Mouse (Mus musculus): Measurements from ENCODE around the gene Art4. TPM values are rescaled to one million over a fixed set of nuclear protein-coding genes. Genes with fewer than 3 reads are reported as not detected.

Art4 gene
- total and polyA plus RNA-seq, 3 experiments: 12.8 to 19.6 (median 16.3) TPM

- 44% methylated on average over 4 of the region's 4 CpGs for WGBS
- intact Hi-C loops (cut with DNase I): no loop called here
- no peak for DNase-seq
- Histone ChIP-seq H3K36me3 (ENCODE audit: control insufficient read depth, insufficient read depth, low read length) (no peaks in the 10 kb centered on the region), H3K27me3 (ENCODE audit: control insufficient read depth, insufficient read depth, low read length) (no peaks in the 10 kb centered on the region), H3K4me1 (ENCODE audit: control insufficient read depth, insufficient read depth, low read length) (peaks cover 1% of the 10 kb centered on the region; the same call in 1 of the 2 replicates), H3K9ac (ENCODE audit: low read depth, low read length) (no peak within 1 kb of the TSS), H3K27ac (no peak within 1 kb of the TSS), H3K4me3 (no peak within 1 kb of the TSS), H3K79me2 (replicated peaks; ENCODE audit: control insufficient read depth, insufficient read depth, low read length) (no peaks in the 10 kb centered on the region)
- TF ChIP-seq CTCF (IDR thresholded peaks at IDR 0.05): no peak
- no peak for TF ChIP-seq EP300 (IDR thresholded peaks at IDR 0.05; ENCODE audit: insufficient read depth, low read depth, low read length)
- no peak for TF ChIP-seq POLR2A (IDR thresholded peaks at IDR 0.05; ENCODE audit: insufficient read depth, low read depth, low read length)
Observed at GRCm38 (mm10) chr6:136835352-136835751, 22.2 kb downstream of the Art4 start, which contains the start of gene Smco3. Smco3 (minus strand) TSS chr6:136835452.

- no peak for TF ChIP-seq CTCF (IDR thresholded peaks at IDR 0.05)
- no peak for TF ChIP-seq EP300 (IDR thresholded peaks at IDR 0.05; ENCODE audit: insufficient read depth, low read depth, low read length)
- no peak for TF ChIP-seq POLR2A (IDR thresholded peaks at IDR 0.05; ENCODE audit: insufficient read depth, low read depth, low read length)
- H3K79me2 ChIP-seq (replicated peaks; ENCODE audit: control insufficient read depth, insufficient read depth, low read length): peaks cover 2% of the 10 kb centered on the region
- DNase-seq: no peak
- H3K27ac ChIP-seq: no peak overlapping the region
- no peak overlapping the region for H3K4me3 ChIP-seq
- 48% methylated on average over 5 of the region's 5 CpGs for WGBS
- no peaks in the 10 kb centered on the region for H3K4me1 ChIP-seq (ENCODE audit: control insufficient read depth, insufficient read depth, low read length)
- H3K36me3 ChIP-seq (ENCODE audit: control insufficient read depth, insufficient read depth, low read length): peaks cover 3% of the 10 kb centered on the region
- H3K9ac ChIP-seq (ENCODE audit: low read depth, low read length): no peak overlapping the region
- H3K27me3 ChIP-seq (ENCODE audit: control insufficient read depth, insufficient read depth, low read length): no peaks in the 10 kb centered on the region
- intact Hi-C loops (cut with DNase I): loop anchor here (2.0 kb wide), 1 partner anchor 21 kb away; no protein-coding TSS in a partner anchor
Observed at GRCm38 (mm10) chr6:136831712-136832111, 25.8 kb downstream of the Art4 start.

- Histone ChIP-seq H3K4me1 (ENCODE audit: control insufficient read depth, insufficient read depth, low read length) (peaks cover 1% of the 10 kb centered on the region), H3K36me3 (ENCODE audit: control insufficient read depth, insufficient read depth, low read length) (peaks cover 9% of the 10 kb centered on the region), H3K27me3 (ENCODE audit: control insufficient read depth, insufficient read depth, low read length) (no peaks in the 10 kb centered on the region), H3K79me2 (replicated peaks; ENCODE audit: control insufficient read depth, insufficient read depth, low read length) (peaks cover 2% of the 10 kb centered on the region), H3K27ac (peak overlapping the region; percentile 86), H3K4me3 (peak overlapping the region; percentile 54), H3K9ac (ENCODE audit: low read depth, low read length) (no peak overlapping the region)
- TF ChIP-seq POLR2A (IDR thresholded peaks at IDR 0.05; ENCODE audit: insufficient read depth, low read depth, low read length) (no peak), CTCF (IDR thresholded peaks at IDR 0.05) (no peak), EP300 (IDR thresholded peaks at IDR 0.05; ENCODE audit: insufficient read depth, low read depth, low read length) (no peak)
- 31% methylated on average over 4 of the region's 4 CpGs for WGBS
- no peak for DNase-seq
- intact Hi-C loops (cut with DNase I): loop anchor here (10.0 kb wide), 1 partner anchor 1814 kb away; the partner anchor contains the start of gene Ddx47
Observed at GRCm38 (mm10) chr6:136828681-136829080, 28.9 kb downstream of the Art4 start.

GRCm38 (mm10) chr6:136827881-136828561, 29.5 kb downstream of the Art4 start, which contains the start of gene Wbp11:
Wbp11 (minus strand) TSS chr6:136828233.
- Histone ChIP-seq H3K4me3 (peak within 1 kb of the TSS; percentile 91), H3K4me1 (ENCODE audit: control insufficient read depth, insufficient read depth, low read length) (peaks cover 1% of the 10 kb centered on the region), H3K9ac (ENCODE audit: low read depth, low read length) (peak within 1 kb of the TSS; percentile 98), H3K79me2 (replicated peaks; ENCODE audit: control insufficient read depth, insufficient read depth, low read length) (peaks cover 2% of the 10 kb centered on the region), H3K27me3 (ENCODE audit: control insufficient read depth, insufficient read depth, low read length) (no peaks in the 10 kb centered on the region), H3K36me3 (ENCODE audit: control insufficient read depth, insufficient read depth, low read length) (peaks cover 9% of the 10 kb centered on the region), H3K27ac (peak within 1 kb of the TSS; percentile 92)
- DNase-seq: peak; percentile 96
- intact Hi-C loops (cut with DNase I): loop anchor here (1.0 to 10.0 kb wide), 2 partner anchors 24 to 1813 kb away; partner anchors contain the start of genes Ddx47 and Hist4h4
- under 1% methylated on average over 45 of the region's 45 CpGs for WGBS
- TF ChIP-seq EP300 (IDR thresholded peaks at IDR 0.05; ENCODE audit: insufficient read depth, low read depth, low read length) (peak; percentile 69; the same call in 1 of the 2 replicates), POLR2A (IDR thresholded peaks at IDR 0.05; ENCODE audit: insufficient read depth, low read depth, low read length) (peak; percentile 95), CTCF (IDR thresholded peaks at IDR 0.05) (peak; percentile 53)

- Histone ChIP-seq H3K9ac (ENCODE audit: low read depth, low read length) (peak within 1 kb of the TSS; percentile 98), H3K27me3 (ENCODE audit: control insufficient read depth, insufficient read depth, low read length) (no peaks in the 10 kb centered on the region), H3K4me3 (peak within 1 kb of the TSS; percentile 91), H3K36me3 (ENCODE audit: control insufficient read depth, insufficient read depth, low read length) (peaks cover 9% of the 10 kb centered on the region), H3K27ac (peak within 1 kb of the TSS; percentile 92), H3K4me1 (ENCODE audit: control insufficient read depth, insufficient read depth, low read length) (peaks cover 1% of the 10 kb centered on the region), H3K79me2 (replicated peaks; ENCODE audit: control insufficient read depth, insufficient read depth, low read length) (peaks cover 2% of the 10 kb centered on the region)
- WGBS: under 1% methylated on average over 34 of the region's 34 CpGs
- TF ChIP-seq CTCF (IDR thresholded peaks at IDR 0.05) (no peak), POLR2A (IDR thresholded peaks at IDR 0.05; ENCODE audit: insufficient read depth, low read depth, low read length) (no peak), EP300 (IDR thresholded peaks at IDR 0.05; ENCODE audit: insufficient read depth, low read depth, low read length) (no peak)
- DNase-seq: no peak
- intact Hi-C loops (cut with DNase I): loop anchor here (1.0 to 10.0 kb wide), 2 partner anchors 23 to 1813 kb away; partner anchors contain the start of genes Ddx47 and Hist4h4
Observed at GRCm38 (mm10) chr6:136827516-136827880, 30.0 kb downstream of the Art4 start, which contains the start of gene BC049715. BC049715 (plus strand) TSS chr6:136827626.

GRCm38 (mm10) chr6:136827116-136827515, 30.4 kb downstream of the Art4 start:
- WGBS: 6% methylated on average over 7 of the region's 7 CpGs
- Histone ChIP-seq H3K79me2 (replicated peaks; ENCODE audit: control insufficient read depth, insufficient read depth, low read length) (peaks cover 2% of the 10 kb centered on the region), H3K9ac (ENCODE audit: low read depth, low read length) (peak overlapping the region; percentile 98), H3K36me3 (ENCODE audit: control insufficient read depth, insufficient read depth, low read length) (peaks cover 9% of the 10 kb centered on the region), H3K27ac (peak overlapping the region; percentile 92), H3K4me1 (ENCODE audit: control insufficient read depth, insufficient read depth, low read length) (peaks cover 1% of the 10 kb centered on the region), H3K4me3 (peak overlapping the region; percentile 91), H3K27me3 (ENCODE audit: control insufficient read depth, insufficient read depth, low read length) (no peaks in the 10 kb centered on the region)
- TF ChIP-seq EP300 (IDR thresholded peaks at IDR 0.05; ENCODE audit: insufficient read depth, low read depth, low read length) (no peak), CTCF (IDR thresholded peaks at IDR 0.05) (no peak), POLR2A (IDR thresholded peaks at IDR 0.05; ENCODE audit: insufficient read depth, low read depth, low read length) (no peak)
- intact Hi-C loops (cut with DNase I): loop anchor here (1.0 to 10.0 kb wide), 2 partner anchors 23 to 1812 kb away; partner anchors contain the start of genes Ddx47 and Hist4h4
- DNase-seq: no peak

All from heart, adult 2 months (tissue).